10 mouse cellular contexts compared by ENCODE assay signal in the genomic region with DNA sequence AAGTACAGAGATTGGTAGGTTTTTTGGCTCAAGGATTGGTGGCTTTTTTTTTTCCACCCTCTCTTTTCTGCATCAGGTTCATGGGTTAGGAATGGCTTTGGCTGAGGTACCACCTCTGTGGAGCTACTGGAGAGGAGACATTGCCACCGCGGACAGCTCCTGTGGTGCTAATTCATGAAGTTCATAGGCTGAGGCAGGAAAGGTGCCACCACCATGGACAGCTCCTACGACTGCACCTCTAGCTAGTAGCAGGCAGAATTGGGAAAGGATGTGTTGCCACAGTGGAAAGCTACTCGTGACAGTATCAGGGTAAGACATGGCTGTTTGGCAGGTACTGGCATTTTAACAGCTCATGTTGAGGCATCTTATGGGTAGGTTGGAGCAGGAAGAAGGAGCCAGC. TPM values are rescaled to one million over a fixed set of nuclear protein-coding genes. Genes with fewer than 3 reads are reported as not detected.
DNase-seq lines count a peak whose midpoint lies in the region; ATAC-seq lines count a peak whose summit lies in the region.
"Had no signal": no experiment of that assay in that cellular context is flagged by ENCODE, and none has a peak within 500 bp of the region (broad histone marks: within the 10 kb centered on the region; RNA-seq: fewer than 3 reads in every experiment).

No protein-coding gene starts in this region.

- H3K27ac ChIP-seq in hindbrain, embryonic 11.5 days (ENCODE audit: low read depth, low read length), result no peak overlapping the region
- no peak overlapping the region for H3K27ac ChIP-seq in hindbrain, embryonic 14.5 days
- H3K27ac ChIP-seq in forebrain, embryonic 14.5 days (ENCODE audit: low read depth, low read length), result no peak overlapping the region
- H3K27ac ChIP-seq: forebrain, embryonic 15.5 days; midbrain, embryonic 12.5 days had no signal

- DNase-seq in hindbrain, embryonic 11.5 days (ENCODE audit: low spot score), result peak; percentile 11
- no peak for DNase-seq in hindbrain, embryonic 14.5 days (ENCODE audit: low spot score)
- peak; percentile 36 to 77 for DNase-seq in adrenal gland, adult (ENCODE audit: inconsistent age in 2 of 2, low spot score in 1 of 2)
- peak; percentile 14 to 24 for DNase-seq in heart, postnatal 36 days
- peak; percentile 22 for DNase-seq in mesoderm, embryonic 11.5 days (ENCODE audit: low read depth, low spot score)
- no peak for DNase-seq in layer of hippocampus, adult 9-10 months (ENCODE audit: low spot score)
- no peak for DNase-seq in forebrain, embryonic 14.5 days (ENCODE audit: low spot score)

- WGBS in hindbrain, embryonic 11.5 days, result 62% methylated on average over 4 of the region's 4 CpGs
- 64% methylated on average over 4 of the region's 4 CpGs for WGBS in hindbrain, embryonic 14.5 days
- 71% methylated on average over 4 of the region's 4 CpGs for WGBS in forebrain, embryonic 14.5 days

- intact Hi-C loops in heart, postnatal 36 days (cut with DNase I), result no loop called here

- no peaks in the 10 kb centered on the region for H3K4me1 ChIP-seq in hindbrain, embryonic 11.5 days (replicated peaks; ENCODE audit: control insufficient read depth, insufficient read depth, low read length)
- peaks cover 5% of the 10 kb centered on the region; the same call in 1 of the 2 replicates for H3K4me1 ChIP-seq in hindbrain, embryonic 14.5 days (replicated peaks; ENCODE audit: control insufficient read depth, insufficient read depth, low read length)
- H3K4me1 ChIP-seq in forebrain, embryonic 14.5 days (ENCODE audit: control insufficient read depth, insufficient read depth, low read length), result no peaks in the 10 kb centered on the region

- H3K27me3 ChIP-seq in hindbrain, embryonic 11.5 days (ENCODE audit: control insufficient read depth, insufficient read depth, low read length), result no peaks in the 10 kb centered on the region
- H3K27me3 ChIP-seq in hindbrain, embryonic 14.5 days (ENCODE audit: control insufficient read depth, insufficient read depth, low read length), result no peaks in the 10 kb centered on the region
- H3K27me3 ChIP-seq in forebrain, embryonic 14.5 days (replicated peaks; ENCODE audit: control insufficient read depth, insufficient read depth, low read length), result no peaks in the 10 kb centered on the region
- H3K27me3 ChIP-seq: forebrain, embryonic 15.5 days; midbrain, embryonic 12.5 days had no signal

- H3K4me2 ChIP-seq in hindbrain, embryonic 11.5 days (replicated peaks; ENCODE audit: low read depth, low read length), result no peak overlapping the region
- no peak overlapping the region for H3K4me2 ChIP-seq in hindbrain, embryonic 14.5 days (replicated peaks)
- H3K4me2 ChIP-seq in forebrain, embryonic 14.5 days (ENCODE audit: low read length), result no peak overlapping the region
- H3K4me2 ChIP-seq: forebrain, embryonic 15.5 days; midbrain, embryonic 12.5 days had no signal

- no peak overlapping the region for H3K9ac ChIP-seq in hindbrain, embryonic 11.5 days (ENCODE audit: low read depth, low read length)
- no peak overlapping the region for H3K9ac ChIP-seq in hindbrain, embryonic 14.5 days
- no peak overlapping the region for H3K9ac ChIP-seq in forebrain, embryonic 14.5 days (ENCODE audit: low read length)
- H3K9ac ChIP-seq: forebrain, embryonic 15.5 days; midbrain, embryonic 12.5 days had no signal

- no peaks in the 10 kb centered on the region for H3K9me3 ChIP-seq in hindbrain, embryonic 11.5 days (ENCODE audit: control insufficient read depth, low read length)
- no peaks in the 10 kb centered on the region for H3K9me3 ChIP-seq in hindbrain, embryonic 14.5 days (ENCODE audit: control insufficient read depth, low read length)
- no peaks in the 10 kb centered on the region for H3K9me3 ChIP-seq in forebrain, embryonic 14.5 days (replicated peaks; ENCODE audit: control insufficient read depth, low read length)
- H3K9me3 ChIP-seq: forebrain, embryonic 15.5 days; midbrain, embryonic 12.5 days had no signal

- no peak for ATAC-seq in hindbrain, embryonic 11.5 days (ENCODE audit: low FRiP score)
- no peak for ATAC-seq in hindbrain, embryonic 14.5 days (ENCODE audit: low FRiP score)
- no peak for ATAC-seq in inflammation-experienced regulatory T-cells, adult 6 months
- ATAC-seq in forebrain, embryonic 14.5 days, result no peak
- ATAC-seq: forebrain, embryonic 15.5 days had no signal

- no peak overlapping the region for H3K4me3 ChIP-seq in hindbrain, embryonic 11.5 days (ENCODE audit: low read depth, low read length)
- H3K4me3 ChIP-seq in hindbrain, embryonic 14.5 days (replicated peaks; ENCODE audit: low read length), result no peak overlapping the region
- no peak overlapping the region for H3K4me3 ChIP-seq in forebrain, embryonic 14.5 days (ENCODE audit: low read depth, low read length)
- H3K4me3 ChIP-seq: forebrain, embryonic 15.5 days; midbrain, embryonic 12.5 days had no signal

- H3K36me3 ChIP-seq in hindbrain, embryonic 11.5 days (ENCODE audit: control insufficient read depth, insufficient read depth, low read length), result no peaks in the 10 kb centered on the region
- H3K36me3 ChIP-seq in hindbrain, embryonic 14.5 days (replicated peaks; ENCODE audit: control insufficient read depth, insufficient read depth), result no peaks in the 10 kb centered on the region
- H3K36me3 ChIP-seq in forebrain, embryonic 14.5 days (ENCODE audit: control insufficient read depth, insufficient read depth, low read length), result peaks cover 14% of the 10 kb centered on the region

RNA-seq across cellular contexts. Expression of gene Rad51, which starts 4.0 kb away (rescaled TPM):
- 48.1 and 57.9 TPM in 2 replicates for polyA plus RNA-seq in hindbrain, embryonic 11.5 days (2014; fragmentation: Nextera tagmentation; extraction: Ambion mirVana)
- 8.3 and 11.6 TPM in 2 replicates for polyA plus RNA-seq in hindbrain, embryonic 14.5 days (2014; fragmentation: Nextera tagmentation; extraction: Ambion mirVana)
- total RNA-seq in heart, postnatal 36 days (2021), result 1 to 10 TPM in 1 of 2 experiments, under 1 TPM in 1; 0.54 to 1.7 TPM
- 10 to 100 TPM in 1 of 3 experiments, 1 to 10 TPM in 2; 3.8 to 40.3 (median 4.5) TPM for polyA plus RNA-seq in inflammation-experienced regulatory T-cells, adult 6 months (2017; shearing (Covaris generic))
- 20.9 and 29.9 TPM in 2 replicates for polyA plus RNA-seq in forebrain, embryonic 14.5 days (2014; fragmentation: Nextera tagmentation; extraction: Ambion mirVana)

RNA-seq across cellular contexts. Expression of gene Rmdn3, which starts 48.3 kb away (rescaled TPM):
- polyA plus RNA-seq in hindbrain, embryonic 11.5 days (2014; fragmentation: Nextera tagmentation; extraction: Ambion mirVana), result 43.6 and 45.7 TPM in 2 replicates
- polyA plus RNA-seq in hindbrain, embryonic 14.5 days (2014; fragmentation: Nextera tagmentation; extraction: Ambion mirVana), result 39.1 and 42.5 TPM in 2 replicates
- 10 to 100 TPM; 14.3 to 19.9 TPM for total RNA-seq in heart, postnatal 36 days (2021)
- 10 to 100 TPM; 13.0 to 15.6 (median 14.5) TPM for polyA plus RNA-seq in inflammation-experienced regulatory T-cells, adult 6 months (2017; shearing (Covaris generic))
- 43.5 and 53.7 TPM in 2 replicates for polyA plus RNA-seq in forebrain, embryonic 14.5 days (2014; fragmentation: Nextera tagmentation; extraction: Ambion mirVana)

RNA-seq across cellular contexts. Expression of gene Gchfr, which starts 59.0 kb away (rescaled TPM):
- polyA plus RNA-seq in hindbrain, embryonic 11.5 days (2014; fragmentation: Nextera tagmentation; extraction: Ambion mirVana), result 4.9 and 5.4 TPM in 2 replicates
- polyA plus RNA-seq in hindbrain, embryonic 14.5 days (2014; fragmentation: Nextera tagmentation; extraction: Ambion mirVana), result 14.3 and 15.1 TPM in 2 replicates
- 1 to 10 TPM; 4.3 to 6.5 TPM for total RNA-seq in heart, postnatal 36 days (2021)
- under 1 TPM in 1 of 3 experiments, not detected in 2; 0.58 TPM for polyA plus RNA-seq in inflammation-experienced regulatory T-cells, adult 6 months (2017; shearing (Covaris generic))
- polyA plus RNA-seq in forebrain, embryonic 14.5 days (2014; fragmentation: Nextera tagmentation; extraction: Ambion mirVana), result 1.7 and 2.5 TPM in 2 replicates

Comparison
In these comparisons a context has a peak if more than half of its experiments do, and no peak if none do; other contexts are left out.
1. DNase-seq: peak in hindbrain, embryonic 11.5 days (single experiment), adrenal gland, adult (2 of 2), heart, postnatal 36 days (2 of 2) and mesoderm, embryonic 11.5 days (single experiment); none in hindbrain, embryonic 14.5 days (single experiment), layer of hippocampus, adult 9-10 months (single experiment) and forebrain, embryonic 14.5 days (single experiment).